14 mouse cellular contexts compared by ENCODE assay signal in the genomic region with DNA sequence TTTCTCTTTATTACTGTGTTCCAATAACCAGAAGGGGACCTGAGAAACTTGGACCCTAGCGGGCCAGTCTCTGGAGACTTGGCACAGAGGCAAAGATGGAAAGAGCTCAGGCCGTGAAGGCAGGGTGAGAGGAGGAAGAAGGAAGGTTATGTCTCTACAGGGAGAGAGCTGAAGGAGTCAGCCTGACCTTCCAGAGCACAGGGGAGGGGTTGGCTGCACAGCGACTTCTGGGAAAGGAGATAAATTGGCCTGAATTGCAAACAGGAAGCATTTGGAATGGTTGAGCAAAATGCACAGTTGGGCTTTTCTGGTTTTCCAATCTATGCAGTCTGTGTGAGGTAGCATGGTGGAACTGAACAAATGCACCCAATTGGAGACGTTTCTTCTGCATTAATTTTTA. TPM values are rescaled to one million over a fixed set of nuclear protein-coding genes. Genes with fewer than 3 reads are reported as not detected.
DNase-seq lines count a peak whose midpoint lies in the region; TF ChIP-seq lines count a peak whose summit lies in the region.
"Had no signal": no experiment of that assay in that cellular context is flagged by ENCODE, and none has a peak within 500 bp of the region (broad histone marks: within the 10 kb centered on the region; RNA-seq: fewer than 3 reads in every experiment).

No protein-coding gene starts in this region.

- H3K9ac ChIP-seq in heart, adult 2 months (ENCODE audit: low read depth, low read length): no peak overlapping the region
- H3K9ac ChIP-seq in liver, adult 2 months (ENCODE audit: low read depth, low read length): no peak overlapping the region
- H3K9ac ChIP-seq: embryonic facial prominence, embryonic 15.5 days had no signal

- no peaks in the 10 kb centered on the region for H3K79me2 ChIP-seq in heart, adult 2 months (replicated peaks; ENCODE audit: control insufficient read depth, insufficient read depth, low read length)
- H3K79me2 ChIP-seq in liver, adult 2 months (ENCODE audit: control insufficient read depth, insufficient read depth, low read length): no peaks in the 10 kb centered on the region

- H3K27ac ChIP-seq in heart, adult 2 months: peak overlapping the region; percentile 47
- peak overlapping the region; percentile 36; the same call in 1 of the 2 replicates for H3K27ac ChIP-seq in liver, adult 2 months (replicated peaks; ENCODE audit: insufficient read depth, low read depth, low read length)
- H3K27ac ChIP-seq: embryonic facial prominence, embryonic 15.5 days had no signal

- H3K27me3 ChIP-seq in heart, adult 2 months (ENCODE audit: control insufficient read depth, insufficient read depth, low read length): no peaks in the 10 kb centered on the region
- H3K27me3 ChIP-seq in liver, adult 2 months (ENCODE audit: control insufficient read depth, insufficient read depth, low read length): no peaks in the 10 kb centered on the region
- H3K27me3 ChIP-seq: embryonic facial prominence, embryonic 15.5 days had no signal

- intact Hi-C loops in heart, adult 2 months (cut with DNase I): no loop called here
- intact Hi-C loops in heart, postnatal 14 days (cut with DNase I): loop anchor here (5.0 kb wide), 1 partner anchor 284 kb away; no protein-coding TSS in a partner anchor
- intact Hi-C loops in left cerebral cortex, postnatal 25 days (cut with DNase I): loop anchor here (5.0 to 10.0 kb wide), 2 partner anchors 304 to 372 kb away; no protein-coding TSS in a partner anchor

- WGBS in heart, adult 2 months: 17% methylated on average over 4 of the region's 4 CpGs
- 61% methylated on average over 4 of the region's 4 CpGs for WGBS in liver, adult 2 months

- TF ChIP-seq POLR2A in heart, adult 2 months (IDR thresholded peaks at IDR 0.05; ENCODE audit: insufficient read depth, low read depth, low read length): no peak
- no peak for TF ChIP-seq POLR2A in liver, adult 2 months (IDR thresholded peaks at IDR 0.05; ENCODE audit: extremely low read depth, insufficient read depth, low read length)

- no peak for TF ChIP-seq EP300 in heart, adult 2 months (IDR thresholded peaks at IDR 0.05; ENCODE audit: insufficient read depth, low read depth, low read length)

- H3K36me3 ChIP-seq in heart, adult 2 months (ENCODE audit: control insufficient read depth, insufficient read depth, low read length): peaks cover 2% of the 10 kb centered on the region; the same call in 1 of the 2 replicates
- no peaks in the 10 kb centered on the region for H3K36me3 ChIP-seq in liver, adult 2 months (ENCODE audit: control insufficient read depth, insufficient read depth, low read length)
- H3K36me3 ChIP-seq: embryonic facial prominence, embryonic 15.5 days had no signal

- DNase-seq in heart, adult 2 months: peak in 1 of 2 experiments; percentile 40
- no peak for DNase-seq in heart, postnatal 14 days
- peak; percentile 56 for DNase-seq in 416B (ENCODE audit: low read depth)
- peak; percentile 24 for DNase-seq in brain, adult 2 months (ENCODE audit: low read depth, low spot score)
- peak; percentile 25 for DNase-seq in liver, adult 2 months (ENCODE audit: extremely low read depth, low read depth, low spot score)
- no peak for DNase-seq in embryo, embryonic 9.5 days (ENCODE audit: extremely low spot score)
- DNase-seq in left cerebral cortex, postnatal 25 days (ENCODE audit: low spot score in 2 of 2): no peak
- DNase-seq: cerebellum, adult 8-10 months; gastrocnemius, postnatal 25 days; layer of hippocampus, postnatal 36 days; lung, postnatal 36 days; right cerebral cortex, postnatal 4 days; thymus, adult 18-20 months had no signal

- no peak overlapping the region for H3K4me3 ChIP-seq in heart, adult 2 months
- H3K4me3 ChIP-seq in liver, adult 2 months (ENCODE audit: insufficient read depth, low read depth, low read length): no peak overlapping the region
- H3K4me3 ChIP-seq: embryonic facial prominence, embryonic 15.5 days had no signal

- H3K4me1 ChIP-seq in heart, adult 2 months (ENCODE audit: control insufficient read depth, insufficient read depth, low read length): peaks cover 5% of the 10 kb centered on the region
- H3K4me1 ChIP-seq in liver, adult 2 months (ENCODE audit: control insufficient read depth, insufficient read depth, low read length): 0 out of 2 replicates have a peak, but pooled peaks cover 1% of the 10 kb centered on the region

- no peak for TF ChIP-seq CTCF in heart, adult 2 months (IDR thresholded peaks at IDR 0.05)
- TF ChIP-seq CTCF in liver, adult 2 months (IDR thresholded peaks at IDR 0.05; ENCODE audit: low read depth, low read length): no peak

RNA-seq across cellular contexts. Expression of a gene that starts 5.0 kb away (rescaled TPM):
- total RNA-seq in heart, adult 2 months (2021): 100 to 1,000 TPM in 1 of 2 experiments, 10 to 100 TPM in 1; 92.3 to 110 TPM
- polyA plus RNA-seq in heart, adult 2 months (2012; rRNA removed): 74.6 and 85.7 TPM in 2 replicates
- total RNA-seq in heart, postnatal 14 days (2021): 100 to 1,000 TPM in 1 of 2 experiments, 10 to 100 TPM in 1; 98.4 to 101 TPM
- total RNA-seq in liver, adult 2 months (2014; rRNA removed): 8.5 and 8.8 TPM in 2 replicates
- polyA plus RNA-seq in liver, adult 2 months (2012; rRNA removed): 6.4 and 7.3 TPM in 2 replicates
- 10 to 100 TPM; 21.3 TPM for total RNA-seq in left cerebral cortex, postnatal 25 days (2021)

RNA-seq across cellular contexts. Expression of a gene that starts 32.4 kb away (rescaled TPM):
- total RNA-seq in heart, adult 2 months (2021): 100 to 1,000 TPM; 363 to 378 TPM
- 169 and 248 TPM in 2 replicates for polyA plus RNA-seq in heart, adult 2 months (2012; rRNA removed)
- total RNA-seq in heart, postnatal 14 days (2021): 100 to 1,000 TPM; 365 to 412 TPM
- total RNA-seq in liver, adult 2 months (2014; rRNA removed): 47.2 and 56.4 TPM in 2 replicates
- polyA plus RNA-seq in liver, adult 2 months (2012; rRNA removed): 51.1 and 59.9 TPM in 2 replicates
- total RNA-seq in left cerebral cortex, postnatal 25 days (2021): 100 to 1,000 TPM; 561 to 584 TPM

Comparison
In these comparisons a context has a peak if more than half of its experiments do, and no peak if none do; other contexts are left out.
1. DNase-seq: peak in 416B (single experiment), brain, adult 2 months (single experiment) and liver, adult 2 months (single experiment); none in heart, postnatal 14 days (0 of 2), embryo, embryonic 9.5 days (single experiment) and left cerebral cortex, postnatal 25 days (0 of 2).